Mouse (Mus musculus): ENCODE measurements at regions not wholly inside any gene's neighbourhood (a gene's known extent, or its start where the extent isn't known, plus 50 kb on each side); places are given as distances from the start of the nearest gene placed in this dataset.

GRCm38 (mm10) chr13:107878980-107879379 lies 165.3 kb upstream of the Smim15 start:
- DNase-seq (ENCODE audit: low read depth): no peak

- peak; percentile 56 for DNase-seq (ENCODE audit: low read depth)
Observed at GRCm38 (mm10) chr13:107873244-107873667, 171.0 kb upstream of the Smim15 start.

GRCm38 (mm10) chr13:107872574-107872973 lies 171.7 kb upstream of the Smim15 start:
- DNase-seq (ENCODE audit: low read depth): no peak

- no peak for DNase-seq (ENCODE audit: low read depth)
Observed at GRCm38 (mm10) chr13:107872137-107872536, 172.1 kb upstream of the Smim15 start.

- no peak for DNase-seq (ENCODE audit: low read depth)
Observed at GRCm38 (mm10) chr13:107868906-107869305, 175.3 kb upstream of the Smim15 start.

- no peak for DNase-seq (ENCODE audit: low read depth)
Observed at GRCm38 (mm10) chr13:107866825-107867224, 177.4 kb upstream of the Smim15 start.

GRCm38 (mm10) chr13:107862793-107863654 lies 181.2 kb upstream of the Smim15 start:
- DNase-seq (ENCODE audit: low read depth): no peak

- DNase-seq (ENCODE audit: low read depth): no peak
Observed at GRCm38 (mm10) chr13:107861384-107862134, 182.7 kb upstream of the Smim15 start.

- DNase-seq (ENCODE audit: low read depth): no peak
Observed at GRCm38 (mm10) chr13:107857043-107857755, 187.0 kb upstream of the Smim15 start.

- no peak for DNase-seq (ENCODE audit: low read depth)
Observed at GRCm38 (mm10) chr13:107850907-107851560, 193.2 kb upstream of the Smim15 start.

- DNase-seq (ENCODE audit: low read depth): no peak
Observed at GRCm38 (mm10) chr13:107848871-107849270, 195.4 kb upstream of the Smim15 start.

- no peak for DNase-seq (ENCODE audit: low read depth)
Observed at GRCm38 (mm10) chr13:107847179-107848012, 196.8 kb upstream of the Smim15 start.

GRCm38 (mm10) chr13:107846621-107847178 lies 197.5 kb upstream of the Smim15 start:
- DNase-seq (ENCODE audit: low read depth): peak; percentile 5

- DNase-seq (ENCODE audit: low read depth): no peak
Observed at GRCm38 (mm10) chr13:107845838-107846237, 198.4 kb upstream of the Smim15 start.

- DNase-seq (ENCODE audit: low read depth): no peak
Observed at GRCm38 (mm10) chr13:107844085-107844484, 200.2 kb upstream of the Smim15 start.

GRCm38 (mm10) chr13:107838126-107838715 lies 206.0 kb upstream of the Smim15 start:
- no peak for DNase-seq (ENCODE audit: low read depth)

GRCm38 (mm10) chr13:107837206-107837952 lies 206.9 kb upstream of the Smim15 start:
- DNase-seq (ENCODE audit: low read depth): no peak

GRCm38 (mm10) chr13:107835756-107836385 lies 208.4 kb upstream of the Smim15 start:
- no peak for DNase-seq (ENCODE audit: low read depth)

- DNase-seq (ENCODE audit: low read depth): no peak
Observed at GRCm38 (mm10) chr13:107831997-107832396, 212.2 kb upstream of the Smim15 start.
